Mouse (Mus musculus) A20 (cell line): ENCODE data around the gene Zfp109.
"Not testable (repeated sequence)": the region's sequence is repeated elsewhere in the genome, so short reads cannot be mapped to it uniquely, and the experiment has no call there.

Experiments used
- DNase-seq: peaks from one replicate; pipeline ENCODE4 v3.0.0-alpha.2; 2011; ENCODE audit warnings: low read depth, low spot score

Gene Zfp109

DNA sequence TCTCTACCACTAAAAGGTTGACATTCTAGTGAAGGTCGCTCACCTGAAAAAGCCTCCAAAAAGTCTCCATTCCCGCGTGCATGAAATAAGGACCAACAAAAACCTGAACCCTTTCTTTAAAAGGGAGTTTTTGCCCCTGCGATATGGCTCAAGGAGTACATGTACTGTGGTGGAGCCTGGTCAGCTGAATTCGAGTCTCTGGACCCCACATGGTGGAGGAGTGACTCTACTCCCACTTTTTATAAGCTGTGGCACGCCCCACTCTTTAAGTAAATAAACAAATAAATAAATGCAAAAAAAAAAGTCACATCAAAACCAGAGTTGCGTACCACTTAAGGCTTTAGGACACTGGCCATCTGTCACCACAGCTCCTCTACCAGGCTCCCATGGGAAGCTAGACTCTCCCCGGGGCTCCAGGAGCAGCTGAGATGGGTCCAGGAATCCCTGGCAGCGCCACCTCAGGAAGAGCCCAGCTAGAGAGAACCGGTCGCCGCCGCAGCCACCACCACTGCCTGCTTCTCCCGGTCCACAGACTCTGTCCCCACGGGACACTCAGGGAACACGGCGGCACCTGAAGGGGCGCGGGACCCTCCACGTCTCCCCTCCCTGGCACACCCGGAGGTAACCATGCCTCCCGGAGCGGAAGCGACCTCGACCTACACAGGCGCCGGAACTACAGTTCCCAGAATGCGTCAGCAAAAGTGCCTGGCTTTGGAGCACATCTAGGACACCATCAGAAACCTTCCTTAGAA is at the start of gene Zfp109:
Zfp109 (minus strand) TSS at position 521 of the 752 bp plus-strand sequence.
- DNase-seq, result no peak

DNA sequence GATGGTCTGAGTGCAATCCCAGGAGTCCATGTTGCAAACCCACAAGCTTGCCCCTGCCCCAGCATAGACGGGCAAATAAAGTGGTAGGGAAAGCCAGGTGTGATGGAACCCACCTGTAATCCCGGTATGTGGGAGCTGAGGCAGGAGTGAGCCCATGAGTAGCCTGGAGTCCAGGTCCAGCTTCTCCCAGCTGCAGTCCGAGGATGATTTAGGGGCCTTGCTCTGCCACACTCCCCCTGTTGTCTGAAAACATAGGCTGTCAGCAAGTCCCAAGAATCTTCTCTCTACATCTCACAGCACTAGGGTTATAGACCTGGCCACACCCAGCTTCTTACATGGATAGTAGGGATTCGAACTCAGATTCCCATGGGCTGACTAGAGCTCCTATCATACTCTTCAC is 49.6 kb upstream of the Zfp109 start:
- no peak for DNase-seq

DNA sequence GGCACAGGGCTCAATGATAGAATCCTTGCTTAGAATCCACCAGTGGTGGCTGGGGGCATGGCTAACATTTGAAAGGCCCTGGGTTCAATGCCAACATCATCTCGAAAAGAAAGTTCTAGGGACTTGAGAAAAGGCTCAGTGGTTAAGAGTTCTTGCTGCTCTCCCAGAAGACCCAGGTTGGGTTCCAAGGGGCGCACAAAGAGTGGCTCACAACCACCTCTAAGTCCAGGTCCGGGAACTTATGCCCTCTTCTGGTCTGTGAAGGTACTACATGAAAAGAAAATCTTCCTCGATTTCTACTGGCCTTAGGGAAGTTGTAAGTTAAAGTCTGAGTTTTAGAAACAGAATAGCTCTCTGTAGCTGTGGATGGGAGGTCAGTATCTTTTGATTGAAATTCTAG is 48.7 kb upstream of the Zfp109 start:
- peak; percentile 33 for DNase-seq

DNA sequence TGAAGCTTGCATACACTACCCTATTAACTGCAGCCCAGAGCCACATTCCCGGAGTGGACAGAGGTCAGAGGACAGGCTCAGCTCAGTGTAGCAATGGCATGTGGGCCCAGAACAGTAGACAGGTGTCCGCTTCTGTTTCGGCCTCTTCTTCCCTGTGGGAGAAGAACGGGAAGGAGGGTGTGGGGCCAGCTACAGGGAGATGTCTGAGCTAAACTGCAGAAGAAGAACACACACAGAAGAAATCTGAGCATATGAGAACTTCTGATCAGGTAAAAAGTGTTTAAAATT is 43.4 kb upstream of the Zfp109 start:
- DNase-seq, result no peak

DNA sequence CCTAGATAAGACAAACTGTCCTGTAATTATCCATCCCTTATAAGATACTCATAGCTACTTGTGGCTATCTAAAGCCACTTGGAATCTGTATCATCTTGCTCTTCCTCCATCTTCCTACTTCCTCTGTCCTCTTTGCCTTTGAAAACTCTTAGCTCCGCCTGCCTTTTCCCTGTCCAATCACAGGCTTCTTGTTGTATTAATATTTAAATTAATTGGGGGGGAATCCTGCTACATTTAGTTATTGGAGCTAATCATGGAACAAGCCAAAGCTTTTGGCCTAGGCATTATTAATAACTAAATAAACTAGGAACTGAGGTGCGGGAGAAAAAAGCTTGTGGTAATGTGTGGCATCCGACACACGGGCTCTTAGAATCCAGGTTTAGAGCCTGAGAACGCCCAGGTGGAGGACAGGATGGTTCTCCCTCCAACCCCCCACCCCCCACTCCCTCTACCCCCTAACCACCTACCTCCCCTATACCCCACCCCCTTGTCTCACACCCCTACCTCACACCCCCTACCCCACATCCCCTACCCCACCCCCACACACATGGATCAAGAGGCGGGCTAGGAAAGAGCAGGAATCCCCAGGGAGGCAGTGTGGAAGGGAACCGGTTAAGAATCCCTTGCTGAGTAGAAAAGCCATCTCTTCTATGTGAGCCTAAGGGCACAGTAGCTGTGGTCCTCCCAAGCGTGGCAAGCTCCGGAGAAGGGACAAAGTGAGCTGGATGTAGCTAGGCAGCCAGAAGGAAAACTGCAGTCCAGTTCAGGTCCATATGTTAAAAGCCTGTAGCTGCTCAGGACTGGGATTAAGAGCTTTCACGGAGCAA is 42.9 kb upstream of the Zfp109 start:
- no peak for DNase-seq

DNA sequence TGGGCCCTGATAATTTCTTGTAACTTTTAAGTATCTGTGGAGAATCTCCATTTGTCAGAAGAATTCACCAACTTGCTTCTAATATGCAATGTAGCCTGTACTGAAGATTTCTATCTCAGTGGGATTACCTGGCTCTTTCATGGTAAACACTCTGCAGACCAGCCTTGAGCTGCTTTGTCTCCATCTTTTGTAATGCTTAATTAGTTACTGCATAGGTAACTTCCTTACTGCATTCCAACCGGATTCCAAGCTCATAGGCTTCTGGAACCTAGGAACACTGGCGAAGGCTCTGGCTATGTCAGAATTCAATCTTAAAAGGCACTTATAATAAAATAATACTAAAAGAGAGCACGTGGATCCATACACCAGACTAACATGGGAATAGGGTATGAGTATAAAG is 41.4 kb upstream of the Zfp109 start:
- DNase-seq, result not testable (repeated sequence)

DNA sequence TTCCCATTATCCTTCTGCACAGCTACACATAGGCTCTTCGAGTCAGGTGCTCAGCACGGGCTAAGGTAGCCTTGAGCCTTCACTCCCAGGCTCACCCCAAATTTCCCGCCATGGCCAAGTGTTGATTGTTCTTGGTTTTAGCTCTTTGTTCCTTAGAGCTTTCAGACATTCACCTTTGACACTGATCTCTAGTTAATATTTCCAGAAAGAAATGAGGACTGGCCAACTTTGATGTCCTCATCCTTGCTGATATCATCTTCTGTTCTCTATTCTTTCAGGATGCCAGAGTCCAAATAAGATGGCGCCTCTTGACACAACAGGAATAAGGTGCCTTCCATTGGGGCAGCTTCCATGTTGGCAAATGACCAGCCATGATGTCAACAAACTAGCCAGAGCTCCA is 37.1 kb upstream of the Zfp109 start:
- no peak for DNase-seq

DNA sequence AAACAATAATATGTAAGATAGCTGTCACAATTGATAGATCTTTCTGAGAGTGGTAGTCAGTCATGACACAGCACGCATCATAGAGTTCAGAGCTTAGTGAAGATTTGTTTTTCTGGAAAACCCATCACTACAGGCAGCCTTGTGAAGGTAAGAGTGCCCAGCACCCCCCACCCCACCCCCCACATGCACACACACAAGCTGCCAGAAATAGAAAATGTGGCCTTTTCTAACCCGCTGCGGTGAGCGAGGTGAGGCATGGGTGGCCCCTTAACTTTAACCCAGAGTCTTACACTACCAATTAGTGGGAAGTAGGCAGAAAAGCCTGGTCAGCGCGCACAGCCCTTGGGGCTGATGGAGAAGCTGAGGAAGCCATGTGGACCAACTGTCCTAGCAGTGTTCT is 33.8 kb upstream of the Zfp109 start:
- DNase-seq, result no peak

DNA sequence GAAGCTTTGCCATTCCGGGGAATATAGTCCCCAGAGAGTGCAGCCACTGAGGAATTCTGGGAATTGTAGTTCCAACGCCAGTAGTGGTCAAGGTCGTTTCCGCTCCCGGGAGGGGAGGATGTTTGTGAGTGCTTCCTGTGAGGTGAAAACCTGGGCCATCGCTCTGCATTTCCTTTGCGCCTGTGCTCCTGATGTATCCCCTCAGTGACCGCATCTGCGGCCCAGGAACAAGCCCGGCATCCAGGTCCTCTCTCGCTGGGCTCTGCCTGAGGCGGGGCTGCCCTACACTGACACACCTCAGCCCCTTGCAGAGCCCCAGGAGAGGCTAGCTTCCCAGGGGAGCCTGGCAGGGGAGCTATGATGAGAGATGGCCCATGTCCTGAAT is 32.9 kb upstream of the Zfp109 start, which contains the start of gene Zfp93:
Zfp93 (plus strand) TSS at position 133 of the 385 bp plus-strand sequence.
- no peak for DNase-seq

DNA sequence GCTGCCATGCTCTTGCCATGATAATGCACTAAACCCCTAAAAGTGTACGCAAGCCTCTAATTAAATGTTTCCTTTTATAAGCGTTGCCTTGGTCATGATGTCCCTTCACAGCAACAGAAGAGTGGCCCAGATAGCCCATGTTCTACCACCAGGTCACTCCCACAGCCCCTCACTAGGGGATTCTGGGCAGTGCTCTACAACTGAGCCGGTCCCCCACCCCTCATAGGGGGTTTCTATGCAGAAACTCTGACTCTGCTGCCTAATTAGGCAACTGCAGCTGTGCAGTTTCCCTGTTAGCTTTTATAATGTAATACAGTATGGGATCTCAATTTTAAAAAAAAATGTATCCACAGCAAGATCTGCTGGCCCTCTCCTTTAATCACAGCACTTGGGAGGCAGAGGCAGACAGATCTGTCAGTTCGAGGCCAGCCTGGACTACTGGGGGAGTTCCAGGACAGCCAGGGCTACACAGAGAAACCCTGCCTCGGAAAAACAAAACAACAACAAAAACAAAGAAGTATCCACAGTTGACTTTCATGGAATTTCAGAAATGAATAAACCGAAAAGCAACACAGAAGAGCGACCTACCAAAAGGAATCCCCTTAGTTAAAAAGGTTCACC is 32.4 kb upstream of the Zfp109 start:
- no peak for DNase-seq

DNA sequence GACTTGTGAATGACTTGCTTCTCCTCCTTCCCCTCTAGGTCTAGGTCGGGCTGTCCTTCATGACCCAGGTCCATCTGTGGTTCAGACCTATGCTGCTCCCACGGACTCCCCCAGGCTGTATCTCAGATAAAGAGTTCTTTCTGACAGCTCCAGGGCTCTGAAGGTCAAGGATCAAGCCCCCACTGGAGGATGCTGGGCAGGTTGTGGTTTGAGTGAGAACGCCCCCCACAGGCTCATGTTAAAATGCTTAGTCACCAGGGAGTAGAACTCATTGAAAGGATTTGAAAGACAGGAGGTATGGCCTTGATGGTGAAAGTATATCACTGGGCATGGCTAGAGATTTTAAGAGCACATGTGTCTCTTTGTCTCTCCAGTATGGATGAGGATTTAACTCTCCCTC is 31.9 kb upstream of the Zfp109 start:
- no peak for DNase-seq

DNA sequence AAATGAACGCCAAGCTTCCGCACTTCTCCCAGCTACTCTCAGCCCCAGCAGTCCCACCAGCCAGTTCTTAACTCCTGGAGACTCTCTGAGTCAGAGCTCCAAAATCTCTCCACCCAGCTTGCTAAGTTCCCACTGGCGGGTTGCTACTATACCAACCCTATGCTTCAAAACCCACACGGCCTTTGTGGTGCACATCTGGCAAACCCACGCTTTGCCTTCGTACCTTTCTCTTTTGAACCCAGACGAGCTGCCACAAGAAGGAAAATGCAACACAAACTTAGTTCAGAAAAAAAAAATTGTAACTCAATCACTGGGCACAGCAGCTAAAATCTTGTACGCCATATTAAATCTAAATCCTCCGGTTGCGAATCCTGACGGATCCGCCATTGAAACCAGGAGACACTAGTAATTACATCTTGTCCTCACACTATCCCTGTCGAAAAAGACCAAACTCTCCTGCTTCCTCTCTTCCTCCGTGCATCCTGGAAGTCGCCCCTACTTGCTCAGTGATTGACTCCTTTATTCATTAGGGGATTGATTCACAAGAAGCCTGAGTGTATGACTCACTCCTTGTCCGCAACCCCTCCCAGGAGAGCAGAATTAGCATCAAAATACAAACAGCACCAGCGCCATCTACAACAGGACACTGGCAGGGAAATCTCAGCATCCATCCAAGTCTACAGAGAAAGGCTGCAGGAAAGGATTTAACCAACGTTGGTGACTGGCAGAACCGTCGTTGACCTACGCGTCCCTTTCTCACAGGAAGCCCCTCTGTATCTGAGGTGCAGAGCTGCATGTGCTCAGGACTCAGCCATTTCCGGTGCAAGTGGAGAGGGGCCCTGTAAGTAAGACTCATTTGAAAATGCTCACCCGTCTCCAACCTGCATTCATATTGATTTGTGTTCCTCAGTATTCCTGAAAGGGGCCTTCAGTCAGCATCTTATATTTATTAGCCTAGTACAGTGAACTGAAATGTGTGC is 31.1 kb upstream of the Zfp109 start:
- no peak for DNase-seq

DNA sequence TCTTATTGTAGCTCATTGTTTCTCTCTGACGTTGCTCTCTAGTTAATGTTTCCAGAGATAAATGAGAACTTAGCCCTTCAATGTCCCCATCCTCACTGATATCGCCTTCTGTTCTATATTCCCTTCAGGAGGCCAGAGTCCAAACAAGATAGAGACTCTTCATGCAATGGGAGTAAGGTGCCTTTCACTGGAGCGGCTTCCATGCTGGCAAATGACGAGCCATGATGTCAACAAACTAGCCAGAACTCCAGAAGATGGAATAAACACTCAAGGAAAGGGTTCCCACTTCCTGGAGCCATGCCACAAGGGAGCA is 22.6 kb upstream of the Zfp109 start:
- DNase-seq, result no peak

DNA sequence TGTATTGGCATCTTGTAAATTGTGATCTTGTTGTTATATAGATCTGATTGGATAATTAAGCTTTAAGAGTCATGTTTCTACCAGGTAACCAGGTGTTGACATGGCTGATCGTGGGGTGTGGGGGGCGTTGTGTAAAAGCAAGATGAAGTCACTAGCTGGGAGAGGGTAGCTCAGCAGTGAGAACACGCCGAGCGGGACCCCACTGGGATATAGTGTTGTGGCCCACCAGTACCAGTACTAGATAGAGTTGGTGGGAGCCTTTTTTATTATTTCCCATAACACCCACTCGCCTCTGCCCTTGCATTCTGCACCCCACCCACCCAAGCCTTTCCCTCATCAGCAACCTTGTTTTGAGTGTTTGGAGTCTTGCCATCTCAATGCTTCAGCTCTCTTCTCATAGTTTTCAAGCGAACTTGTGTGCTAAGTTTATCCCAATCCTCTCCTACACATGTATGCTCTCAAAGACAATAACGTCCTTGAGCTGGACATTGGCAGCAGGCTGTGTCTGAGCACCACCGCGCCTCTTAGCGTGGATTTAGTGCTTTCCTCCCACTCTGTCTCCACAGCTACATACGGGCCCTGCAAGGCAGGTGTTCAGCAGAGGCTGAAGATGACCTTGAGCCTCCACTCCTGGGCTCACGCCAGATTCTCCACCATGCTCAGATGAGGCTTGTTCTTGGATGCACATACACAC is 22.1 kb upstream of the Zfp109 start:
- no peak for DNase-seq

DNA sequence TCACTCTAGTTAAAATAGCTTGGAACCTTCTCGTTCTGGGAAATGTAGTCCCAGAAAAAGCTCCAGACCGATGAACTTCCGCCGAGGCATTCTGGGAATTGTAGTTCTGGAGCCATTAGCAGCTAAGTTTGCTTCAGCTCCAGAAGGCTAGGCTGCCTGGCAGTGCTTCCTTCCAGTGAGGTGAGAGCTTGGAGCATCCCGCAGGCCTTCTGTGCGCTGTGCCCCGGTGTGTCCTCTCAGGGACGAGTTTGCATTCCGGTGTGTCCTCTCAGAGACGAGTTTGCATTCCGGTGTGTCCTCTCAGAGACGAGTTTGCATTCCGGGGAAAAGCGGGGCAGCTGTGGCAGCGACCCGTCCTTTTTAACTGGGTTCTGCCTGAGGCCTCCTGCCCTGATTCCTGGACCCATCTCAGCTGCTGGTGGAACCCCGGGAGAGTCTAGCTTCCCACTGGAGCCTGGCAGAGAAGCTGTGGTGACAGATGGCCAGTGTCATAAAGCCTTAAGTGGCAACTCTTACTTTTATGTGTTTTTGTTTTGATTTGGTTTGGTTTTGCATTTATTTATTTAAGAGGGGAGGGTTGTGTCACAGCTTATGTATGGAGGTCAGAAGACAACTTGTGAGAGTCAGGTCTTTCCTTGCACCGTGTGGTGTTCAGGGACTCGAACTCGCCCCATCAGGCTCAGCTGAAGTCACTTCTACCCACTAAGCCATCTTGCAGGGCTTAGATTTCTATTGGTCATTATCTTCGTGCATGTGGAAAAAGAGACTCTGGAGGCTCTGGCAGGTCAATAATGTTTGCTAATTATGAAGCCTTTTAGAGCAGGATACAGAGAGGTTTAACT is 17.5 kb upstream of the Zfp109 start, which contains the start of gene Zfp108:
Zfp108 (plus strand) TSS at position 162 of the 842 bp plus-strand sequence.
- no peak for DNase-seq

DNA sequence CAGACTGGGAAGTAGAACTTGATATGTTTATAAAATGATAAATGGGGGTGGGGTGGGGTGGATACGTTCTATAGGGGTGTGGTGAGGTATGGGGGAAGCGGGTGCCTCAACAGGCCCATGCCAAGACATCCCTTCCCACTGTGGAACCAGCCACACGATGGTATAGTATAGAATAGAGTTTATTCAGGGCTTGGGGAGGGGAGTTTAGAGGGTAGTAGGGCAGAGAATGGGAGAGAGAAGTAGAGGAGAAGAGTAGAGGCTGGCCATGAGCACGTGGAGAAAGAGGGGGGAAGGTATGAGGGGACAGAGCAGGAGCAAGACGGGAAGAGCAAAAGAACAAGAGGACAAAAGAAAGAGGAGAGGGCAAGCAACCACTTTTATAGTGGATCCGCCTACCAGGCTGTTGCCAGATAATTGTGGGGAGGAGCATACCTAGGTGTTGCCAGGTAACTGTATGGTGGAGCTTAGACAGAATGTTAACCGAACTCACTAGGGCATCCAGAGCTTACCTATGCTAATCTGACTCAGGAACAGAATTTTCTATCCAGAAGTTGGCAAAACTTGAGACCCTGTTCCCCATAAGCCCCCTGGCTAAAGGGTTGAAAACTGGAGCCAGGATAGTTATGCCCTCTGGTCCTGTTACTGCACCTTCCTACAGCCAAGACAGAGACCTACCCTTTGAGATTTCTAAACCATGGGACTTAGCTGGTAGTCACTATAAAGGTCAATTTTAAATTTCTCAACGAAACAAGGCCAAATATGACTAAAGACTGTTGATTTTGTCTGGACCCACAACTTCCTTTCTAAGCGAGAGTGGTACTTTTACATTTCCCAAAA is 16.6 kb upstream of the Zfp109 start:
- no peak for DNase-seq

DNA sequence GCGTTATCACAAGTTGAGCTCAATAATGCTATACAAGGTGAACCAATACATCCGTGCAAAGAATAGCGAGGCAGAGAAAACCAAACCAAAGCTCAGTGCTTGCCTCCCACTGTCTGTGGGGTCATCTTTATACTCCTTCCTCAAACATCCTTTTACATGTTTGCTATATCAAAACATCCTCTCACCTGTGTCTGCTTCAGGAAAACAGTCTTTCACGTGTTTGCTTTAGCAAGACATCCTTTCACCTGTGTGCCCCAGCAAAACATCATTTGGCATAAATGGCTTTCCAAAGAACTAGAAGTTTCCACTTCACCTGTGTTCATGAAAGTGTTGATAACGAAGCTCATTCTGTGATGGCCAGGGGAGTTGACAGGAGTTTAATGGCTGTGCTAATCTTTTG is 26.0 kb downstream of the Zfp109 start, which contains the start of gene Zfp111:
Zfp111 (minus strand) TSS at position 101 of the 400 bp plus-strand sequence.
- DNase-seq, result no peak

DNA sequence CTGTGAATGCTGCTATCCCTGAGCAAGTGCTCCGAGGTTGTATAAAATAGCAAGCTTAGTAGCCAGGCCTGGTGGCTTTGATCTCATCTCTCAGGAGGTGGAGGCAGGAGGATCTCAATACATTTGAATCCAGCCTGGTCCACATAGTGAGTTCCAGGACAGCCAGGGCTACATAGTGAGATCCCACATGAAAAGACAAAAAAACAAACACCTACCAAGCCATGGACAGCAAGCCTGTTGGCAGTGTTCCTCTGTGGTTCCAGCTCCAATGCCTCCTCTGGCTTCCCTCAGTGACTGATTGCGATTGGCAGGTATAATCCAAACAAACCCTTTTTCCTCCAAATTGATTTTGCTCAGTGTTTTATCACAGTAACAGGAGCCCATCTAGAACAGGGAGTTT is 27.1 kb downstream of the Zfp109 start:
- DNase-seq, result no peak

DNA sequence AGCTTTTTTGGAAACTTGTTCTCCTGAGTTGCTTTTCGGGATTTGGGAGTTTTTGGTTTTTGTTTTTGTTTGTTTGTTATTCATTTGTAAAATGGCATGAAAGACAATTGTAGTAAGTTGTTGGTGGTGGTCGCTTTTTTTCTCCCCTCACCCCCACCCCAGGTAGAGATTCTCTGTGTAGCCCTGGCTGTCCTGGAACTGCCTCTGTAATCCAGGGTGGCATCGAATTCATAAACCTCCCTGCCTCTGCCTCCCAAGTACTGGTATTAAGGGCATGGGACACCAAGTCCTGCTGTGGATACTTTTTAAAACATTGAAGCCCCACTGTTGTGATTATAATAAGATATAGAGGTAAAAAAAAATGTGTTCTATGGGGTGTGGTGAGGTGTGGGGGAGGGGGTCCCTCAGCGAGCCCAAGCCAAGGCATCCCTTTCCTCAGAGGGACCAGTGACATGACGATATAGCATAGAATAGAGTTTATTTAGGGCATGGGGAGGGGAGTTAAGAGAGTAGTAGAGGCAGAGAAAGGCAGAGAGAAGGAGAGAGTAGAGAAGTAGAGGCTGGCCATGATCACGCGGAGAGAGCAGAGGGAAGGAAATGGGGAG is 29.0 kb downstream of the Zfp109 start:
- no peak for DNase-seq
